Mouse (Mus musculus) spleen, postnatal 4 days (tissue): ENCODE data around the gene Errfi1.

ENCODE experiments used
- DNase-seq, 2 experiments: peaks; one replicate each; pipeline ENCODE4 v3.0.0; 2022; ENCODE audit warnings: low spot score in 2 of 2

Gene Errfi1

GRCm38 (mm10) chr4:150853680-150854461, at the start of gene Errfi1:
Errfi1 (plus strand) TSS chr4:150853919.
- DNase-seq, result no peak

GRCm38 (mm10) chr4:150804204-150804603, 49.5 kb upstream of the Errfi1 start:
- no peak for DNase-seq

GRCm38 (mm10) chr4:150807727-150808470, 45.8 kb upstream of the Errfi1 start:
- no peak for DNase-seq

GRCm38 (mm10) chr4:150808471-150808847, 45.3 kb upstream of the Errfi1 start:
- DNase-seq, result no peak

DNA sequence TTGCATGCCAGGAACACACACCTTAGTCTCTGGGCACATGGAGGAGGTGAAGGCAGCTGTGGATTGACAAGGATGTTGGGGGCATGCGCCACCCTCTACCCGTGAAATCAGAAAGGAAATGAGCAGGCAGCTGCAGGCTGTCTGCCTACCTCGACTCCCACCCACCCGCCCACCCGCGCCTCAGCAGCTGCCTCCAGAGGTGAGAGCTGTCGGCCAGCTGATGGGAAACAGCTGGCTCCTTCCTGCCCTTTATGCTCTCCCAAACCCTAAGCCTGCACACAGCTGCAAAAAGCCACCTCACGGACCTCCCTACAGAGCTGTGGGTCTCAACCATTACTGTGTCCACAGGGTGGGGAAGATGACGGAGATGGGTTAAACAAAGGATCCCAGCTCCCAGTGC, 44.4 kb upstream of the Errfi1 start:
- DNase-seq, result no peak

- no peak for DNase-seq
Measured at GRCm38 (mm10) chr4:150815144-150815543, 38.6 kb upstream of the Errfi1 start.

DNA sequence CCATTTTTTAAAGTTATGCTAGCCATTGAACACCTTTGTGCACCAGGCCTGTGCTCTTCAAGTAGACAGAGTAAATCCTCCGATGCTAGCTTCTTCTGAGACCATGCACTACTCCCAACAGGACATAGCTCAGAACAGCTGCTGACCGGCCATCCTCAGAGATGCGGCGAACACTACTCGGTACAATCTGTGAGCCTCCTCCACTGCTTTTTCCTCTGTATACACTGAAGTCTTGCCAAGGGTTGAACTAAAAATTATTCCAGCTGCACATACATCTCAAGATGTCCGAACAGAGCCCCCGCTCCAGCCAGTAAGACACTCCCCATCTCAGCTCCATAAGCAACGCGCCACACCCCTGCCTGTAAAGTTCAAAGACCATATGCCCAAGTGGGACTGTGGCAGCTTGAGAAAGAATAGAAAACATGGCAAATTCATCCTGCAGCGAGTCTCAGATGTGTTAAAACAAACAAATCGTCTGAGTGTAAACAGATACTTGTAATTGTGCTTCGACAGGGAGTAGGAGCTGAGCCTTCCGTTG, 37.2 kb upstream of the Errfi1 start:
- DNase-seq, result no peak

DNA sequence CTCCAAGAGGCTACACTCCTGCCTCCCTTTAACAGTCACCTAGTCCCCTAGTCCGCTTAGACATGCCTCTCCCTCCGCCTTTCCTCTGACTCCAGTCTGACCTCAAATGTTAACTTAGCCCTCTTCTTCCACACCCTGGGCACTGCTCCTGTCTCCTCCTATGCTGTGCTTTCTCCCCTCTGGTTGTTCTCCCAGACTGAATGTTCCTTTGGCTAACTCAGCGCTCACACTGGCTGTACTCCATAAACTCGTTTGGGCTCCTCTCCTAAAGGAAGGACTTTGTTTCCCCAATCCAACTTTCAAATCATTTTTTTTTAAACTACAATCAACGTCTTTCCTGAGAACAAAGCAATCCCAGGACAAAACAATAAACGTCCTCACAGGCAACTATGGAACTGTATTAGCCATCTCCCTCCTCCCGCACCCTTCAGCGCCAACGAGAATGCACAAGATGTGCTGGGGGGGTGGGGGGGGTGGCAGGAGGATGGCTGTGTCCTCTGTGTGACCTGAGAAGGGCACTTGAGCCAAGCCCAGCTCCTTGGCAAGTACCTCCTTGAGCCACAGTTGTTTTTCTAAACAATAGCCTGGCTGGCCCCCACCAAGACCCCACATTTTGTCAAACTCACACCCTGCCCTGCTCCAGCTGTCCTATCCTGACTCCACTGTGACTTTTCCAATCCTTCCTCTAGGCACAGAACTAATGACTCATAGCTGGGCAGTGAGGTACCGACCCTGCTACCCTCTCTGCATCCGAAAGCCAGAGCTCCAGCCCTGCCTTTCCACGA, 34.4 kb upstream of the Errfi1 start:
- no peak for DNase-seq

DNA sequence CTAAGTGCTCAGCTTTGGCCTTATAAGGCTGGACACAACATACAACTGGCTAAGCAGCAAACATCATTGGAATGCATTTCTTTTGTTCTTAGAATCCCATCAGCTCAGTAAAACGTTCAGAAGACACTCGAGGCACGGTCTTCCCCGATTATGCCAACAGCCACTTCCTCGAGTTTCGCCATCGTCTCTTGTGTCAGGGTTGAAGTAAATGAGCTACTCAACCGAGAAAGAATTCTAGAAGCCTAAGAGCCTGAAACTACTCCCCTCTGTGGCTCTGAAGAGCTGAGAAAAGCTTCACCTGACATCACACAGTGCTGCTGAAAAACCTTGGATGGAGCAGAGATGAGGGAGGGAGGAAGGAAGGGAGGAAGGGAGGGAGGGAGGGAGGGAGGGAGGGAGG, 32.3 kb upstream of the Errfi1 start:
- no peak for DNase-seq

GRCm38 (mm10) chr4:150822624-150823023, 31.1 kb upstream of the Errfi1 start:
- no peak for DNase-seq

- no peak for DNase-seq
Measured at GRCm38 (mm10) chr4:150823614-150824480, 29.9 kb upstream of the Errfi1 start.

GRCm38 (mm10) chr4:150824877-150825276, 28.8 kb upstream of the Errfi1 start:
- no peak for DNase-seq

DNA sequence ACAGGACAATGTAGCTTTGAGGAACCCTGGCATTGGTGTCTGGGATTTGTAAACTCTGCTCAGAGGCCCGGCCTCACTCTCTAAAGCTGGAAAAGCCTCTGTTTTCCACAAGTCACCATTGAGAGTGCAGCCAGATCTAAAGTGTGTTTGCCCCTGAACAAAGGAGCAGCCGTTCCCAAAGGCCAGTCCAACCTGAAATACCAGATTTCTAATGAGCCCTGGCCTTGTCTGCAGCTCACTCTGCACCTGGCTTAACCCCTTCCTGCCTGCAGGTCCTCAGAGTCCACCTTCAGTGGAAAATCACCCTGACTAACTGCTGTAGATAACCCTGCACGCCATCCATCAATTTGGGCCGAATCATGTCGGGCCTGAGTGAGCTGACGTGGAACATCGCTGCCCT, 28.2 kb upstream of the Errfi1 start:
- DNase-seq, result no peak

DNA sequence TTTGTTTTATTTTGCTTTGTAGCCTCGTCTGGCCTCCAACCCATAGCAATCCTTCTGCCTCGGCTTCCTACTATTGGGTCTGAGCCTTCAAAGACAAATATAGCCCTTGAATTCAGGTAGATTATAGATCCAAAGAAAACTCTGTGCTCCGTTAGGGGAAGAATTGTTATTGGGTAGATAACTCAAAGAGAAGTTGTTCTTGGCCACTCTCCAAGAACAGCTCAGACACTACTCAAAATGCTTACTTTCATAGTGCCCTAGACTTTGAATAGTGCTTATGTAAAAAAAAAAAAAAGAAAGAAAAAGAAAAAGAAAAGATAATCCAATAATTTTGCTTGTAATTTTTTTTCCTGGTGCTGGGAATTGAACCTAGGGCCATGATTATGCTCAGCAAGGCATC, 22.4 kb upstream of the Errfi1 start:
- DNase-seq, result no peak

- no peak for DNase-seq
Measured at GRCm38 (mm10) chr4:150831941-150832340, 21.8 kb upstream of the Errfi1 start.

GRCm38 (mm10) chr4:150835163-150835562, 18.6 kb upstream of the Errfi1 start:
- DNase-seq, result no peak

DNA sequence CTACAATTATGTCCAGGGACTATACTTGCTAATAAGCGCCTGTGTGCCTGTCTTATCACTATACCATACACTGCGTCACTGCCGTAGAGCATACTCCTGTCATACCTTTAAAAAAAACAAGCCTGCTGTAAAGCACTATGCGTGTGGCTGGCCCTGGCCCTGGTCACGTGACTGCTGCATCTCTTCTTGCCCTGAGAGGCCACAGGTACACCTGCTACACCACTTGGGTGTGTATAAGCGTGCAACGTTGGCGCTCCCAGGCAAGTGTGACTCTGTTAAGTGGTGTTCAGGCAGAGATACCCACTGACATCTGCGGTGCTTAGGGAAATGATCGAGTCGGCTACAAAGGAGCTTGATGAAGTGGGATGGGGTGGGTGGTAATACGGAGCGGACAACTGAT, 17.5 kb upstream of the Errfi1 start:
- DNase-seq, result no peak

GRCm38 (mm10) chr4:150836961-150837360, 16.8 kb upstream of the Errfi1 start:
- DNase-seq, result no peak

- no peak for DNase-seq
Measured at GRCm38 (mm10) chr4:150837458-150837857, 16.3 kb upstream of the Errfi1 start.

DNA sequence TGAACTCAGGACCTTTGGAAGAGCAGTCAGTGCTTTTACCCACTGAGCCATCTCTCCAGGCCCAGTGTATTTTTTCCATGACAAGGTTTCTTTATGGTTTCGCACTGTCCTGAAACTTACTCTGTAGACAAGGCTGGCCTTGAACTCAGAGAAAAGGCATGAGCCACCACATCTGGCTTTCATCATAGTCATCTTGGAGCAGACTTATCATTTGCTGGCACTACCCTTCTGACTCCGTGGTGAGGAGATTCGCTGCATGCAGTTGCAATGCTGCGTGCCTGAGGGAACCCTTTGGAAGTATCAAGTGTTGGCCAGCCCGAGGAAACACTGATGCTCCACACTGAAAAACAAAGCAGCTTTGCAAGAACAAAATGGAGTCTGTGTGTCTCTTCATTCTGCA, 11.7 kb upstream of the Errfi1 start:
- no peak for DNase-seq

DNA sequence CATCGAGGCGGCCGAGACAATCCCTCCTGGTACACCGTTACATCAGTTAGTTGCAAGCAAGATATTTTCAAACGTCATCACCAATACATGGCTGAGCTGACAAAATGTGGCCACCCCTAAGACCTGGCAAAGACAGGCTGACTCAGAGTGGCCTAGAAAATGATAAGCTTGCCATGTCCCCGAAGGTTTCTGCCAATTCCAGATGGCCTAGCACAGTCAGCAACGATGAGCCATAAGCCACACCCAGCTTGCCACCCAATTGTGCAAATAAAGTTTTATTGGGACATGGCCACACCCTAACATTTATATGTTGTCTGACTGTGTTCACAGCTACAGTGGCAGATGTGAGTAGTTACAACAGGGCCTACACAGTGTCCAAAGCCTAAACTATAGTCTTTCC, 10.5 kb upstream of the Errfi1 start:
- DNase-seq, result no peak
